Mouse (Mus musculus) heart, postnatal 0 days (tissue): ENCODE measurements around the gene Nfe2.

ENCODE experiments used
- CTCF ChIP-seq: IDR thresholded peaks from 2 replicates; pipeline ENCODE4 v1.5.1; 2016; ENCODE audit warnings: antibody characterized with exemption, control low read depth, low read depth
- EP300 ChIP-seq: IDR thresholded peaks from 2 replicates; pipeline ENCODE4 v1.6.1; 2016; ENCODE audit warnings: antibody characterized with exemption, low read depth

DNA sequence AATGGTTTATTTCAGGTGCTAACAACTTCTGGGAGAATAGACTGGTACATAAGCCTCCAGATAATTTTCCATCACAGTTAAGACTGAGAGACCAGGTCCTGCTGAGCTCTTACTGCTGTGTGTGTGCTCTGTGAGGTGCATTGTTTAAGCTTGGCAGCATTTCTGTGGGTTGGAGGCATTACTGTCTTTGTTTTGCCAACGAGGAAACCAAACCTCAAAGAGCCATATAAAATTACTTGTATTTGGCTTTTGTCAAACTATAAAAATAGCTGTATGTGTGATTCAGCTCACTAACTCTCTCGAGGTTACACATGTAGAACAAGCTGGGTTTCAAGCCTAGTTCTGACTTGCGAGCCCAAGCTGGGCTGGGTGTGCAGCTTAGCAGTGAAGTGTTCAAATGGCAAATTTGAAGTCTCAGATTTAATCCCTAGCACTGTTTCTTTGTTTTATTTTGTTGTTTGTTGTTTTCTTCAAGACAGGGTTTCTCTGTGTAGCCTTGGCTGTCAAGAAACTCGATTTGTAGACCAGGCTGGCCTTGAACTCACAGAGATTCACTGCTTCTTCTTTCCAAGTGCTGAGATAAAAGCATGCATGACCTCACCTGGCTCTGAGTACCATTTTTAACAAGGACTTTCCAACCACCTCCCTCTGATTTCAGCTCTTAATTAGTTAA, 34.6 kb upstream of the Nfe2 start:
- TF ChIP-seq CTCF = no peak
- TF ChIP-seq EP300 = no peak
